Mouse (Mus musculus) CH12.LX (cell line): Measurements from ENCODE around the gene Drg2. TPM values are rescaled to one million over a fixed set of nuclear protein-coding genes. Genes with fewer than 3 reads are reported as not detected.
"Not testable (repeated sequence)": the region's sequence is repeated elsewhere in the genome, so short reads cannot be mapped to it uniquely, and the experiment has no call there.

Experiments used
- DNase-seq: peaks from one replicate; pipeline ENCODE4 v3.0.0-alpha.2; 2013; ENCODE audit errors: extremely low read depth
- H3K27ac ChIP-seq: 2 replicates; pipeline ENCODE4 v1.5.1; 2012; ENCODE audit warnings: low read depth, mild to moderate bottlenecking, control low read depth, moderate library complexity; ENCODE audit not compliant: insufficient read depth
- H3K27me3 ChIP-seq: replicated peaks from 2 replicates; pipeline ENCODE3; 2012; ENCODE audit warnings: inconsistent platforms
- H3K36me3 ChIP-seq, 2 experiments: replicated peaks in 1 of 2; 2 replicates each; pipeline versions ENCODE3 to v1.6.1; 2012; ENCODE audit warnings: inconsistent platforms in 1 of 2, low read length in 1 of 2, mild to moderate bottlenecking in 1 of 2, mixed read lengths in 1 of 2, moderate library complexity in 1 of 2; ENCODE audit not compliant: control insufficient read depth in 1 of 2, insufficient read depth in 1 of 2
- H3K4me1 ChIP-seq, 2 experiments: 2 replicates each; pipeline ENCODE4 v1.6.1; 2012; ENCODE audit warnings: inconsistent platforms in 1 of 2, moderate library complexity in 1 of 2; ENCODE audit not compliant: insufficient read depth in 2 of 2, control insufficient read depth in 1 of 2
- H3K4me2 ChIP-seq: 2 replicates; pipeline ENCODE4 v1.6.1; 2012; ENCODE audit warnings: low read depth, mild to moderate bottlenecking, control low read depth; ENCODE audit not compliant: poor library complexity, insufficient read depth, severe bottlenecking
- H3K4me3 ChIP-seq, 3 experiments: fragments of 150-350 bp in 1 of 3; sonication (generic) in 1 of 3; replicated peaks in 1 of 3; 2 replicates each; pipeline versions ENCODE3 to v1.5.1; 2011 to 2012; ENCODE audit warnings: low read depth in 2 of 3, low read length in 2 of 3, mild to moderate bottlenecking in 2 of 3, moderate library complexity in 2 of 3, control low read depth in 1 of 3, improper control_type of control experiment in 1 of 3, inconsistent platforms in 1 of 3, mixed read lengths in 1 of 3; ENCODE audit not compliant: poor library complexity in 1 of 3
- H3K79me2 ChIP-seq: replicated peaks from 2 replicates; pipeline ENCODE4 v1.6.1; 2012; ENCODE audit warnings: mild to moderate bottlenecking, moderate library complexity; ENCODE audit not compliant: control insufficient read depth, poor library complexity, insufficient read depth, severe bottlenecking; ENCODE audit errors: extremely low read depth
- H3K9ac ChIP-seq: 2 replicates; pipeline ENCODE4 v1.6.1; 2012; ENCODE audit warnings: low read depth, mild to moderate bottlenecking, control low read depth, moderate library complexity; ENCODE audit not compliant: insufficient read depth
- H3K9me3 ChIP-seq: replicated peaks from 2 replicates; pipeline ENCODE3; 2012; ENCODE audit warnings: low read length, inconsistent platforms, mixed read lengths
- CTCF ChIP-seq, 2 experiments: IDR thresholded peaks in 1 of 2; conservative IDR thresholded peaks in 1 of 2; 2 replicates each; pipeline ENCODE4 v1.5.1; 2011 to 2012; ENCODE audit warnings: low read depth in 2 of 2, low read length in 2 of 2, improper control_type of control experiment in 1 of 2, inconsistent platforms in 1 of 2, mild to moderate bottlenecking in 1 of 2, moderate library complexity in 1 of 2
- ELF1 ChIP-seq: IDR thresholded peaks from 2 replicates; pipeline ENCODE4 v1.6.1; 2014; ENCODE audit warnings: low read depth, mild to moderate bottlenecking, inconsistent platforms, low read length, improper control_type of control experiment
- EP300 ChIP-seq: IDR thresholded peaks from 2 replicates; pipeline ENCODE4 v1.6.1; 2011; ENCODE audit warnings: low read length, improper control_type of control experiment
- ETS1 ChIP-seq: conservative IDR thresholded peaks from 2 replicates; pipeline ENCODE4 v1.6.1; 2012; ENCODE audit warnings: low read depth, mild to moderate bottlenecking, inconsistent platforms, low read length, improper control_type of control experiment, moderate library complexity
- GABPA ChIP-seq: IDR thresholded peaks from 2 replicates; pipeline ENCODE4 v1.6.1; 2012; ENCODE audit warnings: low read depth, low read length, improper control_type of control experiment, inconsistent platforms; ENCODE audit not compliant: insufficient replicate concordance
- IRF4 ChIP-seq: IDR thresholded peaks from 2 replicates; pipeline ENCODE4 v1.6.1; 2014; ENCODE audit warnings: low read depth, mild to moderate bottlenecking, inconsistent platforms, low read length, improper control_type of control experiment
- JUN ChIP-seq: IDR thresholded peaks from 2 replicates; pipeline ENCODE4 v1.6.1; 2011; ENCODE audit warnings: low read depth, mild to moderate bottlenecking, low read length, improper control_type of control experiment, moderate library complexity; ENCODE audit not compliant: insufficient read depth
- MAFK ChIP-seq: IDR thresholded peaks from 2 replicates; pipeline ENCODE4 v1.6.1; 2011; ENCODE audit warnings: low read length, improper control_type of control experiment; ENCODE audit not compliant: insufficient replicate concordance
- MAX ChIP-seq: IDR thresholded peaks from 2 replicates; pipeline ENCODE4 v1.6.1; 2011; ENCODE audit warnings: low read length, improper control_type of control experiment
- MEF2A ChIP-seq: IDR thresholded peaks from 2 replicates; pipeline ENCODE4 v1.6.1; 2014; ENCODE audit warnings: low read depth, mild to moderate bottlenecking, inconsistent platforms, low read length, improper control_type of control experiment, borderline replicate concordance
- MXI1 ChIP-seq: IDR thresholded peaks from 2 replicates; pipeline ENCODE4 v1.6.1; 2011; ENCODE audit warnings: mild to moderate bottlenecking, low read depth, low read length, improper control_type of control experiment
- MYC ChIP-seq: IDR thresholded peaks from 2 replicates; pipeline ENCODE4 v1.6.1; 2011; ENCODE audit warnings: low read depth, mild to moderate bottlenecking, improper control_type of control experiment, low read length
- PAX5 ChIP-seq: IDR thresholded peaks from 2 replicates; pipeline ENCODE4 v1.6.1; 2012; ENCODE audit warnings: low read length, inconsistent platforms, mixed read lengths
- POLR2AphosphoS2 ChIP-seq: IDR thresholded peaks from 2 replicates; pipeline ENCODE4 v1.6.1; 2011; ENCODE audit warnings: low read depth, low read length, improper control_type of control experiment
- RAD21 ChIP-seq: IDR thresholded peaks from 2 replicates; pipeline ENCODE4 v1.6.1; 2011; ENCODE audit warnings: low read depth, mild to moderate bottlenecking, low read length, improper control_type of control experiment, moderate library complexity
- RCOR1 ChIP-seq: conservative IDR thresholded peaks from 2 replicates; pipeline ENCODE4 v1.6.1; 2012; ENCODE audit warnings: low read depth, mild to moderate bottlenecking, inconsistent platforms, low read length, improper control_type of control experiment
- SIN3A ChIP-seq: IDR thresholded peaks from 2 replicates; pipeline ENCODE4 v1.6.1; 2012; ENCODE audit warnings: low read length, improper control_type of control experiment, inconsistent platforms
- SMC3 ChIP-seq: IDR thresholded peaks from 2 replicates; pipeline ENCODE4 v1.6.1; 2011; ENCODE audit warnings: low read depth, low read length, improper control_type of control experiment
- TBP ChIP-seq: conservative IDR thresholded peaks from 2 replicates; pipeline ENCODE4 v1.6.1; 2011; ENCODE audit warnings: low read depth, low read length, improper control_type of control experiment
- TCF12 ChIP-seq: IDR thresholded peaks from 2 replicates; pipeline ENCODE4 v1.6.1; 2014; ENCODE audit warnings: low read depth, mild to moderate bottlenecking, inconsistent platforms, low read length, improper control_type of control experiment
- USF1 ChIP-seq: IDR thresholded peaks from 2 replicates; pipeline ENCODE4 v1.6.1; 2014; ENCODE audit warnings: low read depth, mild to moderate bottlenecking, inconsistent platforms, low read length, improper control_type of control experiment
- USF2 ChIP-seq: conservative IDR thresholded peaks from 2 replicates; pipeline ENCODE4 v1.6.1; 2011; ENCODE audit warnings: low read depth, low read length, improper control_type of control experiment
- ZMIZ1 ChIP-seq: IDR thresholded peaks from 2 replicates; pipeline ENCODE4 v1.6.1; 2012; ENCODE audit warnings: low read depth, mild to moderate bottlenecking, inconsistent platforms, low read length, improper control_type of control experiment
- ZNF384 ChIP-seq: IDR thresholded peaks from 2 replicates; pipeline ENCODE4 v1.6.1; 2012; ENCODE audit warnings: low read depth, low read length, improper control_type of control experiment, inconsistent platforms
- dilution Hi-C: fragments of 300-500 bp; cut with MboI; formaldehyde crosslinking; loops from 2 replicates; pipeline ENCODE4 v1.14.3; 2020; ENCODE audit warnings: low sequenced_read_pairs; ENCODE audit not compliant: extremely low pct_unique_long_range_greater_than_20kb, extremely low pct_ligation_motif_present
- in situ Hi-C: fragments of 300-500 bp; cut with MboI; formaldehyde crosslinking; loops from 3 replicates; pipeline ENCODE4 v1.14.3; 2019; ENCODE audit warnings: low sequenced_read_pairs, low pct_ligation_motif_present, low pct_unique_long_range_greater_than_20kb, mixed read lengths
- polyA plus RNA-seq: library from polyadenylated mRNA; unstranded; fragments of >175 nt; gene quantifications from 2 replicates; pipeline ENCODE4 v1.2.1, GENCODE M21; 2012; ENCODE audit warnings: low read depth; ENCODE audit not compliant: insufficient read length
- total RNA-seq, 2 experiments: library from RNA; depleted of rRNA; stranded (reverse); fragments of 300-350 nt in 1 of 2; fragments of >200 nt in 1 of 2; gene quantifications; 2 replicates each; pipeline ENCODE4 v1.2.3; 2012 to 2014

Gene Drg2
- total and polyA plus RNA-seq, 3 experiments: 115 to 155 (median 135) TPM

- Histone ChIP-seq H3K79me2 (no peaks in the 10 kb centered on the region), H3K4me1 (no peaks in the 10 kb centered on the region), H3K9ac (no peak overlapping the region), H3K27ac (no peak overlapping the region), H3K4me3 (no peak overlapping the region), H3K4me2 (no peak overlapping the region), H3K27me3 (no peaks in the 10 kb centered on the region), H3K36me3 (peaks cover 57 to 87% of the 10 kb centered on the region in 2 experiments), H3K9me3 (no peaks in the 10 kb centered on the region)
- in situ Hi-C loops (no loop called here), dilution Hi-C loops (no loop called here)
- DNase-seq: no peak
- TF ChIP-seq ZMIZ1 (no peak), RCOR1 (no peak), USF1 (no peak), ELF1 (no peak), MAFK (no peak), SMC3 (no peak), EP300 (no peak), PAX5 (no peak), TCF12 (no peak), RAD21 (no peak)
Observed at GRCm38 (mm10) chr11:60436618-60437017, 17.8 kb upstream of the Drg2 start.

GRCm38 (mm10) chr11:60439621-60440020 lies 14.8 kb upstream of the Drg2 start:
- in situ Hi-C loops, dilution Hi-C loops: not testable (repeated sequence)

GRCm38 (mm10) chr11:60440176-60440575 lies 14.2 kb upstream of the Drg2 start:
- H3K79me2 ChIP-seq: no peaks in the 10 kb centered on the region
- no peak overlapping the region for H3K27ac ChIP-seq
- peaks cover 58 to 86% of the 10 kb centered on the region in 2 experiments for H3K36me3 ChIP-seq
- TF ChIP-seq MEF2A: no peak
- no peak for TF ChIP-seq ZNF384
- no peak for TF ChIP-seq CTCF (conservative IDR thresholded peaks at IDR 0.05 in 1 of 2, IDR thresholded peaks at IDR 0.05 in 1 of 2; ENCODE audit: low read depth in 2 of 2, low read length in 2 of 2)
- no peak for TF ChIP-seq MXI1
- no peak for TF ChIP-seq TBP
- TF ChIP-seq USF2: no peak
- TF ChIP-seq SIN3A: no peak
- TF ChIP-seq IRF4: no peak
- no peak for TF ChIP-seq POLR2AphosphoS2
- no peak for TF ChIP-seq PAX5
- no peak for TF ChIP-seq MAX
- TF ChIP-seq MYC: no peak
- no peak for TF ChIP-seq JUN
- no peak for TF ChIP-seq GABPA
- TF ChIP-seq ETS1: no peak
- in situ Hi-C loops (no loop called here), dilution Hi-C loops (no loop called here)
- H3K4me3 ChIP-seq: no peak overlapping the region
- no peaks in the 10 kb centered on the region for H3K27me3 ChIP-seq
- H3K9me3 ChIP-seq: no peaks in the 10 kb centered on the region
- H3K9ac ChIP-seq: no peak overlapping the region
- H3K4me2 ChIP-seq: no peak overlapping the region
- no peaks in the 10 kb centered on the region for H3K4me1 ChIP-seq
- DNase-seq: no peak

More at GRCm38 (mm10) chr11:60439621-60440020, 14.8 kb upstream of the Drg2 start:
- not testable (repeated sequence) for H3K4me3 ChIP-seq, H3K9me3 ChIP-seq, H3K4me1 ChIP-seq, H3K9ac ChIP-seq, H3K4me2 ChIP-seq, DNase-seq, H3K27ac ChIP-seq, H3K79me2 ChIP-seq, H3K27me3 ChIP-seq
- H3K36me3 ChIP-seq: peaks cover 61 to 90% of the 10 kb centered on the region in 2 experiments
